Mouse (Mus musculus): Measurements from ENCODE around the gene Hpd.

Hpd gene

GRCm38 (mm10) chr5:123134186-123134874, 48.2 kb downstream of the Hpd start:
- peak; percentile 81 for DNase-seq

- DNase-seq, result no peak
These were observed 48.8 kb downstream of the Hpd start for GRCm38 (mm10) chr5:123133784-123134143.

- peak; percentile 88 for DNase-seq
These were observed 49.3 kb downstream of the Hpd start for GRCm38 (mm10) chr5:123133083-123133783.

GRCm38 (mm10) chr5:123132308-123133071, 50.0 kb downstream of the Hpd start, which contains the start of gene Rhof:
Gene Rhof, minus strand, starts transcription at chr5:123132692.
- DNase-seq, result peak; percentile 91

- DNase-seq, result peak; percentile 36
These were observed 51.7 kb downstream of the Hpd start for GRCm38 (mm10) chr5:123130814-123131148.

- DNase-seq, result peak; percentile 23
These were observed 52.3 kb downstream of the Hpd start for GRCm38 (mm10) chr5:123130030-123130813.

- no peak for DNase-seq
These were observed 53.3 kb downstream of the Hpd start for GRCm38 (mm10) chr5:123129170-123129757.

- peak; percentile 40 for DNase-seq
These were observed 53.9 kb downstream of the Hpd start for GRCm38 (mm10) chr5:123128426-123129169.

GRCm38 (mm10) chr5:123127031-123127430, 55.5 kb downstream of the Hpd start:
- DNase-seq, result no peak

- DNase-seq, result no peak
These were observed 56.7 kb downstream of the Hpd start for GRCm38 (mm10) chr5:123125638-123126406.

- no peak for DNase-seq
These were observed 57.4 kb downstream of the Hpd start for GRCm38 (mm10) chr5:123125105-123125504.

- DNase-seq, result no peak
These were observed 60.3 kb downstream of the Hpd start for GRCm38 (mm10) chr5:123122181-123122580.
